Mouse (Mus musculus): ENCODE data around the gene Agrp.

- TF ChIP-seq CTCF (IDR thresholded peaks at IDR 0.05; ENCODE audit: low read depth): no peak
- no peak for TF ChIP-seq EP300 (IDR thresholded peaks at IDR 0.05; ENCODE audit: low read depth)
Observed at GRCm38 (mm10) chr8:105543703-105544102, 93.5 kb downstream of the Agrp start.

All from heart, postnatal 0 days (tissue).